Mouse (Mus musculus) MN1 (cell line): ENCODE results near the gene Gbp6.
"Not testable (repeated sequence)": the region's sequence is repeated elsewhere in the genome, so short reads cannot be mapped to it uniquely, and the experiment has no call there.

Source experiments
- DNase-seq: peaks from one replicate; pipeline ENCODE4 v3.0.0-alpha.2; 2016; ENCODE audit warnings: low spot score

Gbp6 gene

DNA sequence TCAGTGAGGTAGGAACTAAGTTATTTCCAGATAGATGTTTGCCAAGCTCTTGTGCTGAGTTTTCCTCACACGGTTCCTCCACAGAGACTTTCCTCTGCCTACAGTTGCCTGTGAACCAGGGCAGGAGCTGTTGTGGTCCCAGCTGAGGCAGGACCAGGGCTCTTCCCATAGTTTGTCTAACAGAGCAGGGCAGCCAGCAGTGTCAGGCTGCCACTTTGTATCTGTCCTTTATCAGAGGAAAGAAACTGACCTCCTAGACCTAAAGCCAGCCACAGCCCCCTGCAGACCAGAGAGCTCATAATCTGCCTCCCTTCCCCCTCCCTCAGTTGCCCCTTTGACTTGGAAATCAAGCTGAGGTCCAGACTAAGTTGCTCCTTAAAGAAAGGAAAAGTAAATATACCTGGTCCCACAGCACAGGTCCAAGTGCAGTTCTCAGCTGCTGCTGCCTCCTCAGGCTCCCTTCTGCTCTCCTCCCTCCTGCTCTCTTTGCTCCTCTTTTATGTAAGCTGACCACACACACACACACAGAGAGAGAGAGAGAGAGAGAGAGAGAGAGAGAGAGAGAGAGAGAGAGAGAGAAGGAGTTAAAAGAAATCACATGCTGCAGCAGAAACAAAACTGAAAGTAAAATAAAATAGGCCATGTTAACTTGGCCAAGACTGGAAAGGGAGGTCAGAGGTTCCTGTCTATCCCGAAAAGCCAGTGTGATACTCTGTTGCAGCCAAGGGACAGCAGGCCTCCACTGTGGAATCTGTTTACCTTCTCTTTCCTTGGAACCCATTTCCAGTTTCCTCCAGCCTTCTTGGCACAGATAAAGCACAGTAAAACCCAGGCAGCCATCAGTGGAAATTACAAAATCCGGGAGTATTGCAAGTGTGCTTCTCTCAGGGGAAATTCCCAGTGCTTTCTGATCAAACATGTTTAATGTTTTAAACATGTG, at the start of gene Gbp6, which contains the start of gene Gm43302:
TSS of gene Gbp6 (minus strand) at position 473 of the 940 bp plus-strand sequence.
TSS of gene Gm43302 (minus strand) at position 470 of the 940 bp plus-strand sequence.
- not testable (repeated sequence) for DNase-seq

DNA sequence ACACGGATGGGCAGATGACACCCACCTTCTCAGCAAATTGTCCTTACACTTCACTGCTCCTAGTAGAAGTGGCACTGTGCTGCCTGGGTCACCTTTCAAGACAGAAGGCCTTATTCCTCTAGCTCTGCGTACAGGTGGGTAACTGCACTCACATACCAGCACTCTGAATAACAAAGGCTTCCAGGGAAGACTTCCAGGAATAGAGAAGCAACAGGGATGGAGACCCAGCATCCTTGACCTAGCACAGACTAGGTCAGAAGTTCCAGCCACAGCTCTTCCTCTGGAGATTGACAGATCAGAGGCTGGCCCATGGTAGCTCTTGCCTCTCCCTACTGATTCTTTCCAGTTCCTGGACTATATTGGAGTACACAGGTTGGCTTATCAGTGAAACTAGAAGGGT, 47.8 kb upstream of the Gbp6 start:
- no peak for DNase-seq

GRCm38 (mm10) chr5:105322543-105322942, 29.0 kb upstream of the Gbp6 start:
- no peak for DNase-seq

GRCm38 (mm10) chr5:105310941-105311340, 17.4 kb upstream of the Gbp6 start:
- no peak for DNase-seq

GRCm38 (mm10) chr5:105309148-105309547, 15.7 kb upstream of the Gbp6 start:
- not testable (repeated sequence) for DNase-seq

DNA sequence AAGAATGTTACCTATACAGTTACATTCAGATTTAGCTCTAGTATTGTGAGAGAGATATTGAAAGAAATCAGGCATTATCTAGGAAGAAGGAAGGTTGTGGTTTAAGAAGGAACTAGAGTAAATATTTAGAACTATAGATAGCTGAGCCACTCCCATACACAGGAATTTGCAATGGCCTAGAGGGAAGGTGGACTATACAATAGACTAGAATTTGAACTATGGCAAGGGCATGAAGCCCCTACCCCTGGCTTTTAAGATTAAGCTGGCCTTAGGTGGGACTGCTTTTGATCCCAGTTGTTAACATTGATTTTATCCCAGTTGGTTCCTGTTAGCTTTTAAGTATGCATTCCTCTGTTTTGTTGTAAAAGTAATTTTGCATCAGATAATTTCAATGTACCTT, 13.4 kb upstream of the Gbp6 start:
- not testable (repeated sequence) for DNase-seq

GRCm38 (mm10) chr5:105306159-105306581, 12.7 kb upstream of the Gbp6 start:
- DNase-seq: no peak

- DNase-seq: not testable (repeated sequence)
Observed at GRCm38 (mm10) chr5:105305671-105306070, 12.2 kb upstream of the Gbp6 start.

GRCm38 (mm10) chr5:105301963-105302362, 8.5 kb upstream of the Gbp6 start:
- DNase-seq: no peak

DNA sequence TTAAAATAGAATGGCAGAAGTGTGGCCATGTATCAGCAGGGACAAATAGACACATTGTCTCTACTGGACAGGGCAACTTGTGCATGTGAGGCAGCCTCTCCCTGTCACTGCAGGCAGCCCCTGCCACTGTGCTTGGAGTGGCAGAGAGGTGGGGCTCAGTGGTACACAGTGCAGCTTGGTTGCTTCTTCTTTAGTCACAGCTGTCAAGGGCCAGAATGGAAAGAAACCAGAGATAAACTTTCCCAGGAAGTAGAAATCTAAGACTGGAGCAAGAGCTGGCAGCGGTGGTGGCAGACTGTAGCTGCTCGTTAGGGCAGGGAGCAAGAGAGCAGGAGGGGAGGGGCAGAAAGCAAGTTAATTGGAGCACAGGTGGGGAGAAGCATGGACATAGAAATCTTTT, 8.0 kb upstream of the Gbp6 start:
- no peak for DNase-seq

DNA sequence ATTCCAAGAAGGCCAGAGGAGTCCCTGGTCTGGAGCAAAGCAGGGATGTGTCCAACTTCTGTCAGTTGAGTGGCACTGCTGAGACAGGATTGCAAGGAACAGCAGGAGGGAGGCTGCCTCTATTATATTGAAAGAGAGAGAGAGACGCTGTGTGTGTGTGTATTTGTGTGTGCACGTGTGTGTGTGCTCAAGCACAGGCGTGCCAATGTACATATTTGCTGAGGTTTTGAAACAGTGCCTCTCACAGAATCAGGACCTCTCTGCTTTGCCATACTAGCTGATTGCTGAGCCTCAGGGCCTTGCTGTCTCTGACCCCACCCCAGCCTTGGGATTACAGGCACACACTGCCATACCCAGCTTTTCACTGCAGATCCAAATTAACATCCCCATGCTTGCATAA, 2.2 kb upstream of the Gbp6 start:
- no peak for DNase-seq

DNA sequence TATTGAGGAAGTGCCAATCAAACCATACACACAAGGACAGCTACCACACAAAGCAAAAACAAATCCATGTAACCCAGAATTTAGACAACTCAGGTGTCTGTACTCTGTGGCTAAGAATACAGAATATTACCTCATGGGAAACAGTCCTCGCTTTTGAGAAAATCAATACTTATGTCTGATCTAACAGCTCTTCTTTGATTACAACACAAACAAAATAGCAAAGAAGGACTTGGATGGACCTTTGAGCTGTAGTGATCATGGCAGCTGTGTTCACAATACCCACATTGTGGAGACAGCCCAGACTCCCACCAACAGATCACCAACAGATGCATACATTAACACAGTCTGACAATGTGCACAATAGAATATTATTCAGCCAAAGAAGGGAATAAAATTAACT, 1.0 kb downstream of the Gbp6 start:
- DNase-seq: no peak

DNA sequence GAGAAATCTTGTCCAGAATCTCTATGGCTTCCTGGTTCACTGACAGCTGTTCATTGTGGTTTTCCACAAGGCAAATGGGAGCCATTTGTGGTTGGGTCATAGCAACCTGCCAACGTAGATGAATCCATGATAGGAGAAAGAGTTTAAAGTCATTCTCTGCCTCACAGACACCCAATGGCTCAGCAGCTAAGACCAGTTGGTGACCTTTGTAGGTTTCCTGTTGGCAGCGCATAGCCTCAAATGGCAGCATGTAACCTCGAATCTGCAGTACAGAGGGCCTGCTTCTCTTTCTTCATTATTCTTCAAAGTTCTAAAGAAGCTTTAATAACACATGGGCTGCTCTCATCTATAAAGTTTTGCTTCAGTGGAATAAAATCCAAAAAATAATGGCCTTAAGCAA, 2.6 kb downstream of the Gbp6 start:
- not testable (repeated sequence) for DNase-seq

DNA sequence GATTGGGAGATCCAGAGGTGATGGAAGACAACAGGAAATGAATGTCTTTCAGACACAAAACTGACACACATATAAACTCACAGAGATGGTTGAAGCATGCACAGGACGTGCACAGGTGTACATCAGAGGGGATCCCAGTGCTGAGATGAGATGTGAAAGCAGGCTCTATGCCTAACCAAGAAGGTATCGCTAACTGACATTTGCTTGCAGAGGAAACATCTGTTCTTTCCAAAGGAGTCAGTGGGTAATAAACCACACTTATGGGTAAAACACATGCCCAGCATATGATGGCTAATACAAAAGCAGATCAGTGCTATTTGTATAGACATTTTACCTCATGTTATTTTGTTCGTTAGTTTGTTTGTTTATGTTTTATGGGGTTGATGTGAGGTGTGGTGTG, 32.8 kb downstream of the Gbp6 start:
- not testable (repeated sequence) for DNase-seq

DNA sequence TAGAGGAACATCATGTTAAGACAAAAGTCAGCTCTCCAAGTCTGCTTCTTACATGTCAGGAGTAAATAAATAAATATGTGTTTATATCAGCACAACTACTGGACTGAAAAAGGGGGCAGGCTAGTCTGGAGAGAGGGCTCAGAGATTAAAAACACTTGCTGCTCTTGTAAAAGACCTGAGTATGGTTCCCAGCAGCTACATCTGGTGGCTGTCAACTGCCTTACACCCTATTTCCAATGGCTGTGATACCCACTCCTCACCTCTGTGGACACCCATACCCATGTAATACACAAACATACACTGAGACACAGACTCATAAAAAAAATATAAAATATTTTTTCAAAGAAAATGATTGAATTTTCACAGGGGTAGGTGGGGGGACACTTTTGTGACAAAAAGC, 41.0 kb downstream of the Gbp6 start:
- DNase-seq: no peak

- DNase-seq: not testable (repeated sequence)
Observed at GRCm38 (mm10) chr5:105244741-105245140, 48.8 kb downstream of the Gbp6 start.

- not testable (repeated sequence) for DNase-seq
Observed at GRCm38 (mm10) chr5:105240982-105241381, 52.5 kb downstream of the Gbp6 start.

GRCm38 (mm10) chr5:105239483-105240047, 53.9 kb downstream of the Gbp6 start, which contains the start of gene Gbp10:
Gene Gbp10 (minus strand): TSS chr5:105239533.
- not testable (repeated sequence) for DNase-seq

GRCm38 (mm10) chr5:105238402-105238801, 55.1 kb downstream of the Gbp6 start:
- not testable (repeated sequence) for DNase-seq

- not testable (repeated sequence) for DNase-seq
Observed at GRCm38 (mm10) chr5:105236040-105236439, 57.5 kb downstream of the Gbp6 start.
